Mouse (Mus musculus) ES-Bruce4 (cell line): ENCODE results near the gene Rassf1.

Source experiments
- CTCF ChIP-seq: IDR thresholded peaks from one replicate; pipeline ENCODE4 v1.8.1; 2011; ENCODE audit warnings: low read depth, low read length
- EP300 ChIP-seq: IDR thresholded peaks from 2 replicates; pipeline ENCODE4 v1.6.1; 2011; ENCODE audit warnings: low read depth, low read length; ENCODE audit not compliant: insufficient read depth
- POLR2A ChIP-seq: IDR thresholded peaks from one replicate; pipeline ENCODE4 v1.8.1; 2011; ENCODE audit warnings: low read length; ENCODE audit not compliant: insufficient read depth

GRCm38 (mm10) chr9:107599842-107600241 is 48.5 kb downstream of the Rassf1 start:
- TF ChIP-seq POLR2A (no peak), CTCF (no peak), EP300 (no peak)
